Mouse (Mus musculus) macrophage (primary cell): ENCODE measurements around the gene Cilp2. TPM values are rescaled to one million over a fixed set of nuclear protein-coding genes. Genes with fewer than 3 reads are reported as not detected.

Experiments used
- H3K27ac ChIP-seq: fragments of 350-480 bp; formaldehyde crosslinking; 2 replicates; pipeline ENCODE4 v1.9.0; 2021
- H3K36me3 ChIP-seq: fragments of 350-480 bp; formaldehyde crosslinking; 2 replicates; pipeline ENCODE4 v1.9.0; 2021; ENCODE audit errors: inconsistent target
- H3K4me3 ChIP-seq: fragments of 350-480 bp; formaldehyde crosslinking; 2 replicates; pipeline ENCODE4 v1.9.0; 2021; ENCODE audit errors: inconsistent target
- H3K79me2 ChIP-seq: fragments of 350-480 bp; formaldehyde crosslinking; 2 replicates; pipeline ENCODE4 v1.9.0; 2021; ENCODE audit errors: inconsistent target
- WGBS: methylation state at CpG from one replicate; pipeline ENCODE4 v1.1.7; 2026; ENCODE audit warnings: inconsistent platforms; ENCODE audit not compliant: missing documents; 5-methylcytosine and 5-hydroxymethylcytosine counted together
- polyA plus RNA-seq: library from polyadenylated mRNA; stranded (reverse); fragments of 250-400 nt; gene quantifications from 3 replicates; pipeline ENCODE4 v1.2.4, GENCODE M21; 2018; ENCODE audit warnings: inconsistent platforms

The Cilp2 gene
- polyA plus RNA-seq, 1 experiment from 2014 or later = not detected

DNA sequence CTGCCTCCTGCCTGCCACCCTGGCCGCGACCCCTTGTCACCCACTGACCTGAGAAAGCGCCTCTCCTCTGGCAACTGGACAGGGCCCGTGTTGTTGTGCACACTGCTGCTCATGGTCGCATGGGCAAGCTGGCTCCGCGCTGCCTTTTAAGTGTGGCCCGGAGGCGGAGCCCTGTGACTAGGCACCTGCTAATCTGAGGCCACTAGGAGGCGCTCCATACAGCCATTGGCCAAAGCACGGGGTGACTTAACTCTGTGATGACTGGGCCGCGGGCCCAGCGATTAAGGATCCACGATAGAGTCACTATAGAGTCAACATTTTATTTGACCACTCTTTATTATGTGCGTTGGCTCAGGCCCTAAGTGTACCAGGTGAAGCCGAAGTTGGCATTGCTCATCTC is 6.4 kb upstream of the Cilp2 start:
- 89% methylated on average over 17 of the region's 17 CpGs for WGBS
- Histone ChIP-seq H3K36me3 (peaks cover 25% of the 10 kb centered on the region; the same call in 1 of the 2 replicates), H3K27ac (no peak overlapping the region), H3K4me3 (no peak overlapping the region), H3K79me2 (peaks cover 44% of the 10 kb centered on the region)

DNA sequence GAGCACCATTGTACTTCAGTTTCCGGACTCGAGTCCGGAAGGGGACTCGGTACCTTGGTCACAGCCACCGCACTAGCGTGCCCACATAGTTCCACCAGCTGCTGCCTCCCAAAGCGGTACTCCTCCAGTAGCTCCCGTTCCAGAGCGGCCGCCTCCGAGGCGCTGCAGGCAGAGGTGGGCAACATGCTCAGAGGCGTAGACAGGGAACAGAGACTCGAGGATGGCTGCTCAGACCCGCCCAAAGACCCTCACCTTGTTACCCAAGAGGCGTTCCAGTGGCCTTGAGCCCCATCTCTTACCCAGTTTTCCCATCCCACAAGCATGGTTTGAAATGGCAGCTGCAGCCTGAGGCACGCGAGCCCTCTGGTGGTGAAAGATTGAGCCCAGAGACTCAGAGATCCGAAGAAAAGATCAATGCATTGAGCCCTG is 3.3 kb upstream of the Cilp2 start:
- Histone ChIP-seq H3K4me3 (no peak overlapping the region), H3K79me2 (peaks cover 13% of the 10 kb centered on the region), H3K27ac (no peak overlapping the region), H3K36me3 (peaks cover 18% of the 10 kb centered on the region; the same call in 1 of the 2 replicates)
- 61% methylated on average over 19 of the region's 19 CpGs for WGBS

DNA sequence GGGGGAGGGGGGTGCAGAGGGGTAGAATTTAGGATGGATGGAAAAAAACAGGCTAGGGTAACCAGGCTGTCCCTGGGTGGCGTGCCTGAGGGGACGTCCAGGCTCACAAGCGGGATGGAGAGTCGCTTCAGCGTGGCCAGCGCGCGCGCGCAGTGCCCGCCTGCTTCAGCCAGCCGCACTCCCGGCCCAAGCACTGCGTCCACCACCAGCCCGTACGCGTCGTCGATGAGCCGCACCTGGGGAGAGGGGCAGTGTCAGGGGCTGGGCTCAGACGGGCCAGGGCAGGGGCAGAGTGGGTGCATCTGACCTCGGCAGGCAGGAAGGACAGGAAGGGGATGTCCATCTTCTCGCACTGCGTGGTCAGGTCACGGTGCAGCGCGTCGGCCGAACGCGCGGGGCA is 1.4 kb upstream of the Cilp2 start:
- Histone ChIP-seq H3K36me3 (peaks cover 12% of the 10 kb centered on the region; the same call in 1 of the 2 replicates), H3K27ac (no peak overlapping the region), H3K79me2 (no peaks in the 10 kb centered on the region), H3K4me3 (no peak overlapping the region)
- WGBS = 12% methylated on average over 32 of the region's 32 CpGs

DNA sequence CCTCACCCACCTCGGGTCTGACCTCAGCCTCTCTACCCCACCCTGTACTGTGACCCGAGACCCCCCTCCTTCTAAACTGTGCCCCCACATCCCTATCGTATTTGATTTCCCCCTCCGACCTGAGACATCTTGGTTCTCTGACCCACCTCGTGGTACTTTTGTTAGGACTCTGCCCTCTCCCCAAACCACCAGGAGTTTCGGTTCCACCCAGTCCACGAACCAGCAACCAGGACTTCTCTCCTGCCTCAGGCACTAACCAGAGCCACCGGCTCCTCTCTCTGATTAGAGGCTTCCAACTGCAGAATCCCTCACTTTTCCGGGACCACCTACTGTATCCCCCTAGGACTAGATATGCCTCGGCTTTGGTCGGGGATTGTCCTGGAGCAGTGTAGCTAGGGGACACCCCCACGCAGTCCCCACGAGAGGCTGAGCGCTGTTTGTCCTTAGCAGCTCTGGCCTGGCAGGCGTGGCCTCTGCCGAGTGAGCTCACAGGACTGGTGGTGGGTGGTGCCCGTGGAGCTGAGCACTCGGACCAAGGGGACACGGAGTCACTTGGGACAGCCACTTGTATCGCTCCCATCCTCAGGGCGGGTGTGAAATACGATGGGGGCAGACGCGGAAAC is 868 bp upstream of the Cilp2 start:
- H3K27ac ChIP-seq = no peak overlapping the region
- H3K79me2 ChIP-seq = no peaks in the 10 kb centered on the region
- no peak overlapping the region for H3K4me3 ChIP-seq
- WGBS = 11% methylated on average over 23 of the region's 24 CpGs
- H3K36me3 ChIP-seq = peaks cover 6% of the 10 kb centered on the region; the same call in 1 of the 2 replicates

DNA sequence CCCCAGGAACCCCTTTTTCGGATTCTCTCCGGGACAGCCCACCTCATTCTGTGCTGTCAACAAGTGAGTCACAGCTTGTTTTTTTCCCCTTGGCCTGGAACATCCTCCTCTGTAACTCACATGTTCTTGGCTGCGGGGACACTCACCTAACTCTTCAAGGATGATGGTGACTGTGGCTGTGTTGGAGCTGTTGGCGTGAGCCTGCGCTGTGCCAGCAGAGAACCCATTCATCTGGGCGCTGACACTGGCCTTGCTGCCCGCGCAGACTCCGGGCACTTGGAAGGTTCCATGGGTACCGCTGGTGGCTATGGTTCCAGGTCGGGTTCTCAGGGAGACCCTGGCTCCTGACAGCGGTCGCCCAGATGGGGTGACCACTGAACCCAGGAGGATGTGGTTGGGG is 3.3 kb downstream of the Cilp2 start:
- 43% methylated on average over 11 of the region's 13 CpGs for WGBS
- Histone ChIP-seq H3K4me3 (no peak overlapping the region), H3K36me3 (no peaks in the 10 kb centered on the region), H3K79me2 (no peaks in the 10 kb centered on the region), H3K27ac (no peak overlapping the region)

DNA sequence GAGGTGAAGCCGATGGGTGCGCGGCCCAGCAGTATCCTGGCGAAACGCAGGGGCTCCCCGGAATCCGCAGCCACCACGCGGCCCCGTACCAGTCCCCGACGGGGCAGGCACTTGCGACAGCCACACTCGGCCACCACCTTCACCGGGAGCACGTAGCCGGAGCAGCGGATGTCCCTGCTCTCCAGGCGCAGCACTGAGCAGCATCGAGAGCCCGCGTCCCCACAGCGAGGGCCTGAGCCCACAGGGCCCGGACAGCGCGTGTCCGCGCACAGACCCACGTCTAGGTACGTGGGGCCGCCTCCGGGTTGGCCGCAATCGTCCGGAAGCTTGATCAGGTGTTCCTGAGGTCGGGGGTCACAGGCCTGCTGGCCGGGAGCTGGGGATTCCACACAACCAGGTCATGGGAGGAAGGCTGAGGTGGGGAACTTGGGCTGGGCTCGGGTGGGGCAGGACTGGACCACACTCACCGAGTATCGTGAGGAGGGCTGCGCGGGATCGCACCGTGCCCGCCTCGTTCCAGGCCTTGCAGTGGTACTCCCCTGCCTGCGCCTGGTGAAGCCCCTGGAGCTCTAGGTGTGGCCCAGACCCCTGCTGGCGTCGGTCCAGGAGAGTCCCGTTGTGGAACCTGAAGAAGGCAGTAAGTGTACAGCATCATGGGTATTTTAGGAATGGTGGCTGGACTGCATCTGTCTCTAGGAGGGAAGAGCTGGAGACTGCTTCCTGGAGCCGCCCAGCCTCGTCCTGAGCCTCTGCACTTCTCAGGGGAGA is 4.5 kb downstream of the Cilp2 start:
- Histone ChIP-seq H3K27ac (no peak overlapping the region), H3K4me3 (no peak overlapping the region), H3K36me3 (no peaks in the 10 kb centered on the region), H3K79me2 (no peaks in the 10 kb centered on the region)
- WGBS = 30% methylated on average over 42 of the region's 52 CpGs

DNA sequence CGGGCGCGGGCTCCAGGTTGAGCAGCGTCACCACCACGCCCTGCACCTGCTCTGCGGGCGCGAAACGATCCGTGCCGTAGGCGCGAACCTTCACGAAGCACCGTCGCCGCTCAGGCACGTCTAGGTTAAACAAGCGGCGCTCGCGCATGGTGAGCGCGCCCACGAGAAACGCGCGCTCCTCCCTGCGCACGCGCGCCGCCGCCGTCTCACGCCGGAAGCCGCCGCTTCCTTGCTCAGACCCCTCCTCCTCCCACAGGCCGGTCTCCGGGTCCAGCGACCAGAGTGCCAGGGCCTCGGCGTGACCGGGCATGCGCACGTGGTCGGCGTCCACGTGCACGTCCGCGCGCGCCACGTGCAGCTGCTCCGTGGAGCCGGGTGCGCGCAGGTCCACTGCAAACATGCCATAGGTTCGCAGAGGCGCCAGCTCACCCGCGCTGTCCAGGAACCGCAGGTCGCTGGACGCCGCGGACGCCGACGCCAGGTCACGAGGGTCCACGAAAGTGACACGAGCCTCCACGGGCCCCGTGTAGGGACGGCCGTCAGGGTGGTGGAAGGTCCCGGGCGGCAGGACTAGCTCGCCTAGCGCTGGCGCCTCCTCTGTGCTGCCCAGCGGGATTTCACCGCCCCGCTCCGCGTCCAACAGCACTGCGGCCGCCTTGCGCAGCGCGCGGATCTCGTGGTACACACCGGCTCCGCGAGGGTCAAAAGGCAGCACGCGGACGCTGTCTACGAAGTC is 5.3 kb downstream of the Cilp2 start:
- H3K4me3 ChIP-seq = no peak overlapping the region
- WGBS = 14% methylated on average over 94 of the region's 103 CpGs
- no peak overlapping the region for H3K27ac ChIP-seq

DNA sequence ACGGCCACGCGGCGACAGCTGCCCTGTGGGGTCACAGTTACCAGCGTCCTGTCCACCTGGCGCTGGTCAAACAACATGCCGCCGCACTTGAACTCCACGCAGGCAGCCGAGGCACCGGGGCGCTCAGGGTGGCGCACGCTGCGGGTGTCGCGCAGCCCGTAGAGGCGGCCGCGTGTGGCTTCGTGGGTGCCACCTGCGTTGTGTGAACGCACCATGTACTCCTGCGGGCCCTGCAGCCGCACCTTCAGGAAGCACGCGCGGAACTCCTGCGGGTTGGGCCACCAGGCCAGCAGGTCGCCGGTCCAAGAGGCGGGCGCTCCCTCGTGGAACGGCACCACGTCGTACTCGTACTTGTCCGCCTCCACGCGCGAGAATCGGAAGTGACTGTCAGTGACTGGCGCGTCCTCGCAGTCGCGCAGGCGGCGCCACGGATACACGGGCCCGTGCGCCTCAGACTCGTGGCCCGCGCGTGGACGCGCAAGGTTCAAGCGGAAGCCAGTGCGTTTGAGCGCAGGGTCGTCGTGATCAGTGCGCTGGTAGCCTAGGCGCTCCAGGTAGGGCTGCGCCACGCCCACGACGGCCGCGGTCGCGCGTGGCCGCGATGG is 6.1 kb downstream of the Cilp2 start:
- no peak overlapping the region for H3K4me3 ChIP-seq
- 40% methylated on average over 73 of the region's 79 CpGs for WGBS

More for the DNA sequence above, 5.3 kb downstream of the Cilp2 start:
- H3K36me3 ChIP-seq = no peaks in the 10 kb centered on the region
- no peaks in the 10 kb centered on the region for H3K79me2 ChIP-seq

DNA sequence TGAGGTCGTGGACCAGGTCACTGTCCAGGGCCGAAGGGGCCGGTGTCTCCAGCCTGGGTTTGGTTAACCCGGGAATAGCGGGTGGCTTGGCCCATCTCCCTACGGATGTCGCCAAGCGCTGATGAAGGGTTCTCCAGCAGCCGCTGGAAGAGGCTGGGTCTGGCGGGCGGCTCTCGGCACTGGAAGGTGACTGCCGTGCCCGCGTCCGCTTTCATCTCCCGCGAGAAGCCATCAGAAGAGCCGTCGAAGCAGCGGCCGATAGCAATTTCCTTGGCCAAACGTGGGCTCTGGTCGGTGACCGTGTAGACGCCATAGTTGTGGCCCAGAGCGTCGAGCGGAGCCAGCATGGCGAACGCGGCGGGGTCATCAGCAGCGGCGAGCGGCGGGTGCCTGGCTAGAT is 6.6 kb downstream of the Cilp2 start:
- WGBS = 27% methylated on average over 24 of the region's 37 CpGs
- Histone ChIP-seq H3K27ac (no peak overlapping the region), H3K4me3 (no peak overlapping the region), H3K79me2 (no peaks in the 10 kb centered on the region), H3K36me3 (no peaks in the 10 kb centered on the region)

More for the DNA sequence above, 6.1 kb downstream of the Cilp2 start:
- no peaks in the 10 kb centered on the region for H3K79me2 ChIP-seq
- H3K36me3 ChIP-seq = no peaks in the 10 kb centered on the region
- H3K27ac ChIP-seq = no peak overlapping the region

DNA sequence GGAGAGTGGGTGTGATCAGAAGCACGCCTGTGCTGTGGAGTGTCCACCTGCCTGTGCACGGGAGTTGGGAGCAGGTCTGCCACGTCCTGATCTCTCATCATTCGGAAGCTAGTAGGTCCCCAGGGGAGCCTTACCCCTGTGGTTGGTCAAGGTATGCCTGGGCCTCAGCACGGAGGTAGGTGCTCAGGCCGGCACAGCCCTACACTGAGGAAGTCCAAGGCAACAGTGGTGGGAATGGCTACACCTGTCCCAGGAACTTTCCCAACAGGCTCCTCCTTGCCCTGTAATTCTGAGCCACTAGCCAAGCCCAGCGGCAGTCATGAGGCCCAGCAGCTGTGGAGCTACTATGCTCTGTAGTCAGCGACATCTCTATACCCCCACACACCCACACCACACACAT is 7.8 kb downstream of the Cilp2 start:
- no peak overlapping the region for H3K4me3 ChIP-seq
- H3K36me3 ChIP-seq = no peaks in the 10 kb centered on the region
- H3K79me2 ChIP-seq = no peaks in the 10 kb centered on the region
- H3K27ac ChIP-seq = no peak overlapping the region
- 89% methylated on average over 8 of the region's 8 CpGs for WGBS

DNA sequence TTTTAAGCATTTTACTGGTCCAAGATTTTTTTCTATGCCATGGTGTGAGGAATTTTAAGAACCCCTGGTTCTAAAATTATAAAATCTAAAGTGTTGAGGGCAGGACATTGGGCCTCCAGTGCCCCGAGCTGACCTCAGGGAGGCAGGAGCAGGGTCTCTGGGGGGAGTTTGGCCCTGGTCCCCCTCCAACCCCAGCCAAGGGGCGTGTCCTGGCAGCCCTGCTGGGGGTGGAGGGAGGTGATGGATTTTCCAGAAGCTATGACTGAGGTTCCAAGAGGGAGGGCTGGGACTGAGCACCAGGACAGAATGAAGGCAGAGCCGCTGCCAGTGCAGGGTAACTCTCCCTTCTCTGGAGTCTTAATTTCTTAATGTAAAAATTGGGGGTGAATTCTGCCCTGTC is 9.5 kb downstream of the Cilp2 start:
- 82% methylated on average over 3 of the region's 3 CpGs for WGBS
- H3K4me3 ChIP-seq = no peak overlapping the region
- H3K36me3 ChIP-seq = no peaks in the 10 kb centered on the region
- no peak overlapping the region for H3K27ac ChIP-seq
- no peaks in the 10 kb centered on the region for H3K79me2 ChIP-seq

DNA sequence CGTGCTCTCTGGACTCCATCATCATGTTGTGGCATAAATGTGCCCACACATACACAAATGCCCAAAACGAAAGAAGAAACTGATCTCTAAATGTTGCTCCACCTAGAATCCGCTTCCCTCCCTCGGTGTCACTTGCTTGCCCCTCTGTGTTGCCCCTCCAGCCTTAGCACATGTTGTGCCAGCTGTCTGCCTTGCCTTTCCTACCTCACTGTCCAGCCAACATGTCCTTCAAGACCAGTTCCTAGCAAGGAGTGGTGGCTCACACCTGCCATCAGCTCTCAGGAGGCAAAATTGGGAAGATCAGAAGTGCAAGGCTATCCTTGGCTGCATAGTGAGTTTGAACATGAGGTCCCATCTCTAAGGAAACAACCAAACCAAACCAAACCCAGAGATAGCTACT is 10.1 kb downstream of the Cilp2 start:
- 79% methylated on average over 4 of the region's 4 CpGs for WGBS
- Histone ChIP-seq H3K79me2 (no peaks in the 10 kb centered on the region), H3K27ac (no peak overlapping the region), H3K4me3 (no peak overlapping the region), H3K36me3 (no peaks in the 10 kb centered on the region)

DNA sequence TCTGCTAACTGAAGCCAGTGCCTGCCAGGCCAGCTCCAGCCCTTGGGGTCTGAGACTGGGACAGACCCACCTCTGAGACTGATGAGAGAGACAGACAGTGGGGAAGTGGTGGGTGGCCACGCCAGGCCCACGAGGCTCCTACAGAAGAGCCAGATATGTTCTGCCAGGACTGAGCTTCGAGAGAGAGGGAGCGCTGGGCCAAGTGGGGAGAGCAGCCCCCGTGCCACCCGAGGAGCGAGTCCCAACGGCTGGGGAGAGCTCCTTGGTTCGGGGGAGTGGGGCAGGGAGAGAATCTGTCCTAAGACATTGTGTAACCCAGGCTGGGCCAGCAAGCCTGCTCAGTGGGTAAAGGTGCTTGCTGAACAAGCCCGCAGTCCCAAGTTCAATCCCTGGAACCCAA is 10.5 kb downstream of the Cilp2 start:
- H3K36me3 ChIP-seq = no peaks in the 10 kb centered on the region
- no peak overlapping the region for H3K4me3 ChIP-seq
- 79% methylated on average over 10 of the region's 10 CpGs for WGBS
- H3K79me2 ChIP-seq = no peaks in the 10 kb centered on the region
- no peak overlapping the region for H3K27ac ChIP-seq

DNA sequence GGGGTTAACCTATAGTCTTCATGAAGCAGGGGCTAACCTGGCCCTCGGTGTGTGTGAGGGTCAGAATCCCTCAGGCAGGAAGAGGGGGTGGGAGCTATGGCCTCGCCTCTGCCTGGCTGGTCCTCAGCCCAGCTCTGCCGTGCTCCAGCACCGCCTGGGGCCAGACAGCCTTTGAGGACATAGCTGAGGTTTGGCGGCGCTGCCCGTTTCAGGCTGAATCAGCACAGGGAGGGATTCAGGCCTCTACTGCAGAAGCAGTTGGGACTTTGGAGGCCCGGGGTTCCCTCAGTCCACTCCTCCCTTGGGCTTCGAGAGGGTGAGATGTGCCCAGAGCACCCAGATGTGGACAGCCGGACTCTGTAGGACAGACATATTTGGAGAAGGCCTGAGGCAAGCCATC is 11.4 kb downstream of the Cilp2 start:
- WGBS = 54% methylated on average over 8 of the region's 10 CpGs
- H3K36me3 ChIP-seq = no peaks in the 10 kb centered on the region
- no peaks in the 10 kb centered on the region for H3K79me2 ChIP-seq

More for the DNA sequence above, 11.4 kb downstream of the Cilp2 start:
- no peak overlapping the region for H3K27ac ChIP-seq
- no peak overlapping the region for H3K4me3 ChIP-seq
